Mouse (Mus musculus) liver, adult 2 months (tissue): ENCODE measurements at regions not wholly inside any gene's neighbourhood (a gene's known extent, or its start where the extent isn't known, plus 50 kb on each side); places are given as distances from the start of the nearest gene placed in this dataset.

ENCODE experiments used
- DNase-seq: peaks from one replicate; pipeline ENCODE4 v3.0.0-alpha.2; 2011; ENCODE audit warnings: low read depth, low spot score; ENCODE audit errors: extremely low read depth
- H3K27ac ChIP-seq: fragments of 200-500 bp; replicated peaks from 2 replicates; pipeline ENCODE4 v1.5.1; 2012; ENCODE audit warnings: low read depth, mild to moderate bottlenecking, control low read depth, inconsistent platforms, low read length; ENCODE audit not compliant: insufficient read depth
- H3K27me3 ChIP-seq: fragments of 200-500 bp; 2 replicates; pipeline ENCODE4 v1.6.1; 2012; ENCODE audit warnings: mild to moderate bottlenecking, moderate library complexity, low read length, inconsistent platforms; ENCODE audit not compliant: control insufficient read depth, insufficient read depth
- H3K36me3 ChIP-seq: fragments of 200-500 bp; 2 replicates; pipeline ENCODE4 v1.6.1; 2012; ENCODE audit warnings: low read length, inconsistent platforms; ENCODE audit not compliant: control insufficient read depth, insufficient read depth
- H3K4me1 ChIP-seq: fragments of 200-500 bp; 2 replicates; pipeline ENCODE4 v1.6.1; 2011; ENCODE audit warnings: low read length; ENCODE audit not compliant: control insufficient read depth, insufficient read depth
- H3K4me3 ChIP-seq: fragments of 200-500 bp; 2 replicates; pipeline ENCODE4 v1.5.1; 2011; ENCODE audit warnings: low read depth, mild to moderate bottlenecking, control low read depth, low read length, moderate library complexity; ENCODE audit not compliant: insufficient read depth
- H3K79me2 ChIP-seq: fragments of 200-500 bp; 2 replicates; pipeline ENCODE4 v1.6.1; 2012; ENCODE audit warnings: inconsistent platforms, mild to moderate bottlenecking, low read length, moderate library complexity; ENCODE audit not compliant: control insufficient read depth, insufficient read depth
- H3K9ac ChIP-seq: fragments of 200-500 bp; 2 replicates; pipeline ENCODE4 v1.6.1; 2012; ENCODE audit warnings: low read depth, mild to moderate bottlenecking, control low read depth, inconsistent platforms, low read length
- CTCF ChIP-seq: fragments of 200-500 bp; IDR thresholded peaks from 2 replicates; pipeline ENCODE4 v1.5.1; 2011; ENCODE audit warnings: low read depth, low read length, control low read depth
- POLR2A ChIP-seq: fragments of 200-500 bp; IDR thresholded peaks from 2 replicates; pipeline ENCODE4 v1.6.1; 2011; ENCODE audit warnings: low read length, control low read depth; ENCODE audit not compliant: insufficient read depth; ENCODE audit errors: extremely low read depth
- WGBS: fragments of 180-500 bp; shearing (Covaris S2); methylation state at CpG from one replicate; pipeline ENCODE4 v1.1.7; 2018; 5-methylcytosine and 5-hydroxymethylcytosine counted together

GRCm38 (mm10) chr13:48017649-48018048 is 243.4 kb upstream of the Id4 start:
- WGBS, result 81% methylated on average over 8 of the region's 8 CpGs
- no peaks in the 10 kb centered on the region for H3K4me1 ChIP-seq
- TF ChIP-seq POLR2A, result no peak
- TF ChIP-seq CTCF, result no peak
- H3K27ac ChIP-seq, result no peak overlapping the region
- H3K36me3 ChIP-seq, result no peaks in the 10 kb centered on the region
- no peaks in the 10 kb centered on the region for H3K79me2 ChIP-seq
- no peak overlapping the region for H3K9ac ChIP-seq
- DNase-seq, result no peak
- no peak overlapping the region for H3K4me3 ChIP-seq
- H3K27me3 ChIP-seq, result no peaks in the 10 kb centered on the region

- Histone ChIP-seq H3K27ac (no peak overlapping the region), H3K36me3 (no peaks in the 10 kb centered on the region), H3K79me2 (no peaks in the 10 kb centered on the region), H3K4me3 (no peak overlapping the region), H3K27me3 (no peaks in the 10 kb centered on the region), H3K4me1 (no peaks in the 10 kb centered on the region), H3K9ac (no peak overlapping the region)
- 70% methylated on average over 5 of the region's 5 CpGs for WGBS
- TF ChIP-seq POLR2A (no peak), CTCF (no peak)
- no peak for DNase-seq
These were observed 242.4 kb upstream of the Id4 start for GRCm38 (mm10) chr13:48018606-48019005.

DNA sequence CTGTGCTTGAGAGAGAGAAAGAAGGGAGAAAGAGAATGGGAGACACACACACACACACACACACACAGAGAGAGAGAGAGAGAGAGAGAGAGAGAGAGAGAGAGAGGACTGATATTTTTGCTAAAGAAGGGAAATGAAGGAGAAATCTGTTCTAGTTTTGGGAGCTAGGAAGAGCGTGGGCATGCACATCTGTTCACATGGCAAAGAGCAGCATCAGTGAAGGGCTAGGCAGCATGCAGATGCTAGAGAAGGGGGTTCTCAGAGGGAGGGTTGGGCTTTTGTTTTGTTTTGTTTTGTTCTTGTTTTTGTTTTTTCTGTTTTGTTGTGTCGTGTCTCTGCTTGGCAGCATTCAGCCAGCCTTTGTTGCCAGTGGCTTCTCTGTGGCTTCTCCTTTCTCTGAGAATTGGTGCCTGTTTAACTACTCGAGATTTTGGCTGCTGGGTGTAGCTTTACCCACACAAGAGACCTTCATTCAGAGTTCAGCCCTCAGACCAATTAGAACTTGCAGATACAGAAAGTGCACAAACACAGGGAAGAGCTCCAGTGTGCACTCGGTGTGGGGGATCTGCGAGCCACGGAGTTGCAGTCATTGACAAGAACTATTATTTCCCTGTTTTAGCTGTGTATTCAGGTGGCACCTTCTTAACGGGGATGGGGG is 237.9 kb upstream of the Id4 start:
- H3K9ac ChIP-seq, result no peak overlapping the region
- TF ChIP-seq CTCF (no peak), POLR2A (no peak)
- WGBS, result 79% methylated on average over 7 of the region's 7 CpGs
- no peak overlapping the region for H3K4me3 ChIP-seq
- H3K27ac ChIP-seq, result no peak overlapping the region
- DNase-seq, result no peak
- no peaks in the 10 kb centered on the region for H3K27me3 ChIP-seq
- no peaks in the 10 kb centered on the region for H3K4me1 ChIP-seq
- no peaks in the 10 kb centered on the region for H3K36me3 ChIP-seq
- H3K79me2 ChIP-seq, result no peaks in the 10 kb centered on the region

- TF ChIP-seq POLR2A, result no peak
- no peak for TF ChIP-seq CTCF
- 62% methylated on average over 7 of the region's 7 CpGs for WGBS
- Histone ChIP-seq H3K4me1 (no peaks in the 10 kb centered on the region), H3K4me3 (no peak overlapping the region), H3K79me2 (no peaks in the 10 kb centered on the region), H3K9ac (no peak overlapping the region), H3K27ac (no peak overlapping the region), H3K36me3 (no peaks in the 10 kb centered on the region), H3K27me3 (no peaks in the 10 kb centered on the region)
- no peak for DNase-seq
These were observed 233.1 kb upstream of the Id4 start for GRCm38 (mm10) chr13:48027775-48028489.

GRCm38 (mm10) chr13:48031491-48031890 is 229.5 kb upstream of the Id4 start:
- Histone ChIP-seq H3K4me3 (no peak overlapping the region), H3K27me3 (no peaks in the 10 kb centered on the region), H3K27ac (no peak overlapping the region), H3K9ac (no peak overlapping the region), H3K36me3 (no peaks in the 10 kb centered on the region), H3K4me1 (no peaks in the 10 kb centered on the region), H3K79me2 (no peaks in the 10 kb centered on the region)
- 86% methylated on average over 8 of the region's 8 CpGs for WGBS
- TF ChIP-seq POLR2A (no peak), CTCF (no peak)
- DNase-seq, result no peak

DNA sequence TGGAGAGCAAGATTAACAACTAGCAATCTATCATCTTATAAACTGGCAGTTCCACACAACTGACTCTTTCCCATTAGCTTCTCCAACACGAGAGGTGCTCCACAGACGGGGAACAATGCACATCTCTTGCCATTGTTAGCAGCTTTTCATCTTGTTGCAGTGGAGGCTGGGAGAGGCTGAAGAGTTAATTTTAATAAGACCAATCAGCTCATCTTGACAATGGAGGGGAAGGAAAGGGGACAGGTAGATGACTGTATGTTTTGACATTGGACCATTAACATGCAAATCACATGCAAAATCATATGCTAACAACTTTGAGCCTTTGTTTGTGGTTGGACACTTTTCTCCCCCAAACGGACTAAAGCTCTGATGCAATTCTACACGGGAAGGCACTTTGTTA is 218.9 kb upstream of the Id4 start:
- WGBS, result 67% methylated on average over 4 of the region's 4 CpGs
- Histone ChIP-seq H3K4me1 (no peaks in the 10 kb centered on the region), H3K9ac (no peak overlapping the region)

More for the DNA sequence above, 218.9 kb upstream of the Id4 start:
- no peak for DNase-seq
- no peaks in the 10 kb centered on the region for H3K79me2 ChIP-seq
- TF ChIP-seq POLR2A, result no peak
- TF ChIP-seq CTCF, result no peak
- H3K27ac ChIP-seq, result no peak overlapping the region
- no peaks in the 10 kb centered on the region for H3K27me3 ChIP-seq
- no peaks in the 10 kb centered on the region for H3K36me3 ChIP-seq
- no peak overlapping the region for H3K4me3 ChIP-seq
